Mouse (Mus musculus) MEL (cell line): ENCODE measurements at regions not wholly inside any gene's neighbourhood (a gene's known extent, or its start where the extent isn't known, plus 50 kb on each side); places are given as distances from the start of the nearest gene placed in this dataset.

Source experiments
- DNase-seq: peaks from one replicate; pipeline ENCODE4 v3.0.0; 2011; ENCODE audit warnings: low read depth, low spot score
- H3K27ac ChIP-seq: 2 replicates; pipeline ENCODE4 v1.5.1; 2012; ENCODE audit warnings: low read depth, mild to moderate bottlenecking, control low read depth, low read length, moderate library complexity; ENCODE audit not compliant: control insufficient read depth
- H3K27me3 ChIP-seq, 2 experiments: fragments of 150-350 bp in 1 of 2; sonication (generic) in 1 of 2; 2 replicates each; pipeline ENCODE4 v1.6.1; 2012; ENCODE audit warnings: low read length in 2 of 2, mild to moderate bottlenecking in 2 of 2, improper control_type of control experiment in 1 of 2, moderate library complexity in 1 of 2; ENCODE audit not compliant: insufficient read depth in 2 of 2, control insufficient read depth in 1 of 2
- H3K36me3 ChIP-seq, 2 experiments: 2 replicates each; pipeline ENCODE4 v1.6.1; 2012 to 2014; ENCODE audit warnings: low read length in 2 of 2, improper control_type of control experiment in 1 of 2, inconsistent platforms in 1 of 2, mild to moderate bottlenecking in 1 of 2; ENCODE audit not compliant: insufficient read depth in 2 of 2, control insufficient read depth in 1 of 2
- H3K4me1 ChIP-seq, 2 experiments: fragments of 150-350 bp in 1 of 2; sonication (generic) in 1 of 2; 2 replicates each; pipeline ENCODE4 v1.6.1; 2012; ENCODE audit warnings: low read length in 2 of 2, improper control_type of control experiment in 1 of 2, mild to moderate bottlenecking in 1 of 2; ENCODE audit not compliant: insufficient read depth in 2 of 2, control insufficient read depth in 1 of 2
- H3K4me3 ChIP-seq, 2 experiments: fragments of 150-350 bp in 1 of 2; sonication (generic) in 1 of 2; 2 replicates each; pipeline ENCODE4 v1.5.1; 2012; ENCODE audit warnings: low read depth in 2 of 2, low read length in 2 of 2, mild to moderate bottlenecking in 2 of 2, moderate library complexity in 2 of 2, control low read depth in 1 of 2, improper control_type of control experiment in 1 of 2; ENCODE audit not compliant: control insufficient read depth in 1 of 2, insufficient read depth in 1 of 2
- H3K79me2 ChIP-seq: 2 replicates; pipeline ENCODE4 v1.6.1; 2012; ENCODE audit warnings: mild to moderate bottlenecking, low read length, moderate library complexity; ENCODE audit not compliant: control insufficient read depth, poor library complexity, insufficient read depth
- H3K9ac ChIP-seq: 2 replicates; pipeline ENCODE4 v1.6.1; 2012; ENCODE audit warnings: low read depth, mild to moderate bottlenecking, control low read depth, low read length, moderate library complexity; ENCODE audit not compliant: control insufficient read depth, poor library complexity, severe bottlenecking
- H3K9me3 ChIP-seq: fragments of 150-350 bp; sonication (generic); replicated peaks from 2 replicates; pipeline ENCODE4 v1.6.1; 2012; ENCODE audit warnings: mild to moderate bottlenecking, low read length, improper control_type of control experiment, moderate library complexity; ENCODE audit not compliant: insufficient read depth
- CTCF ChIP-seq, 3 experiments: IDR thresholded peaks in 2 of 3; conservative IDR thresholded peaks in 1 of 3; 2 replicates each; pipeline ENCODE4 v1.5.1; 2011 to 2012; ENCODE audit warnings: low read length in 3 of 3, low read depth in 2 of 3, mild to moderate bottlenecking in 2 of 3, improper control_type of control experiment in 1 of 3, inconsistent platforms in 1 of 3, mixed read lengths in 1 of 3, moderate library complexity in 1 of 3; ENCODE audit not compliant: control insufficient read depth in 1 of 3, insufficient read depth in 1 of 3, poor library complexity in 1 of 3, severe bottlenecking in 1 of 3
- GABPA ChIP-seq: IDR thresholded peaks from 2 replicates; pipeline ENCODE4 v1.6.1; 2012; ENCODE audit warnings: low read depth, mild to moderate bottlenecking, inconsistent platforms, low read length, improper control_type of control experiment, moderate library complexity
- HCFC1 ChIP-seq: IDR thresholded peaks from 2 replicates; pipeline ENCODE4 v1.6.1; 2012; ENCODE audit warnings: low read depth, mild to moderate bottlenecking, inconsistent platforms, low read length, improper control_type of control experiment, moderate library complexity
- KAT2A ChIP-seq: conservative IDR thresholded peaks from 2 replicates; pipeline ENCODE4 v1.6.1; 2012; ENCODE audit warnings: low read depth, low read length, improper control_type of control experiment, inconsistent platforms
- MAFK ChIP-seq: IDR thresholded peaks from 2 replicates; pipeline ENCODE4 v1.6.1; 2011; ENCODE audit warnings: low read depth, mild to moderate bottlenecking, low read length, improper control_type of control experiment, borderline replicate concordance
- MAZ ChIP-seq: IDR thresholded peaks from 2 replicates; pipeline ENCODE4 v1.6.1; 2012; ENCODE audit warnings: low read depth, mild to moderate bottlenecking, inconsistent platforms, low read length, improper control_type of control experiment
- MYC ChIP-seq: IDR thresholded peaks from 2 replicates; pipeline ENCODE4 v1.6.1; 2011; ENCODE audit warnings: low read depth, mild to moderate bottlenecking, low read length, improper control_type of control experiment, moderate library complexity
- NELFE ChIP-seq: IDR thresholded peaks from 2 replicates; pipeline ENCODE4 v1.6.1; 2011; ENCODE audit warnings: low read depth, low read length, improper control_type of control experiment
- NRF1 ChIP-seq: IDR thresholded peaks from 2 replicates; pipeline ENCODE4 v1.6.1; 2014; ENCODE audit warnings: low read depth, mild to moderate bottlenecking, inconsistent platforms, low read length, improper control_type of control experiment, moderate library complexity; ENCODE audit not compliant: poor library complexity, insufficient read depth, severe bottlenecking
- POLR2A ChIP-seq, 2 experiments: IDR thresholded peaks; 2 replicates each; pipeline ENCODE4 v1.6.1; 2011 to 2012; ENCODE audit warnings: low read length in 2 of 2, mild to moderate bottlenecking in 2 of 2, control low read depth in 1 of 2, improper control_type of control experiment in 1 of 2, low read depth in 1 of 2, moderate library complexity in 1 of 2; ENCODE audit not compliant: control insufficient read depth in 1 of 2, insufficient read depth in 1 of 2, poor library complexity in 1 of 2
- RCOR1 ChIP-seq: IDR thresholded peaks from 2 replicates; pipeline ENCODE4 v1.6.1; 2012; ENCODE audit warnings: low read depth, mild to moderate bottlenecking, inconsistent platforms, low read length, improper control_type of control experiment
- TCF12 ChIP-seq: IDR thresholded peaks from 2 replicates; pipeline ENCODE4 v1.6.1; 2014; ENCODE audit warnings: low read depth, mild to moderate bottlenecking, inconsistent platforms, low read length, improper control_type of control experiment, moderate library complexity
- UBTF ChIP-seq: IDR thresholded peaks from 2 replicates; pipeline ENCODE4 v1.6.1; 2012; ENCODE audit warnings: low read depth, mild to moderate bottlenecking, inconsistent platforms, low read length, improper control_type of control experiment, moderate library complexity, borderline replicate concordance; ENCODE audit not compliant: insufficient read depth
- USF1 ChIP-seq: IDR thresholded peaks from 2 replicates; pipeline ENCODE4 v1.6.1; 2014; ENCODE audit warnings: low read depth, mild to moderate bottlenecking, inconsistent platforms, low read length, improper control_type of control experiment, moderate library complexity
- ZMIZ1 ChIP-seq: IDR thresholded peaks from 2 replicates; pipeline ENCODE4 v1.6.1; 2012; ENCODE audit warnings: low read depth, mild to moderate bottlenecking, inconsistent platforms, low read length, improper control_type of control experiment, moderate library complexity

DNA sequence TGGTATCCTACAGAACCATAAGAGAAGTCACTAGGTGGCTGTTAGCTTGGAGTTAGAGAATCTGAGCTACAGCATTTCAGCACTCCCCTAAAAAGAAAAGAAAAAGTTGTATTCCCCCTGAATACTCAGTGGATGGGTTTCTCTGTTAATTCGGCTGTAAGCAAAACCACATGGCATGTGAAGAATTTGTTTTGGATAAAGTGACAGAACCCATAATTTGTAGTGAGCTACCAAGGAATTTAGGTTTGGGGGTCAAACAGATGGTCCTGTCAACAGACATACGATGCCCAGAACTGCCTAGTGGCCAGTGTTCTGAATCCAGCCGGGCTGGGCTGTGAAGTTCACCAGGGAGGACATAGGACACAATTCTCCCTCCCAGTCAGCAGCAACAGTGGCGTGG lies 358.0 kb upstream of the Kazn start:
- no peak overlapping the region for H3K27ac ChIP-seq
- H3K9ac ChIP-seq = no peak overlapping the region
- no peak for DNase-seq
- H3K4me1 ChIP-seq = no peaks in the 10 kb centered on the region
- TF ChIP-seq RCOR1 (no peak), MYC (no peak), HCFC1 (no peak), MAFK (no peak), NRF1 (no peak), USF1 (no peak), MAZ (no peak), TCF12 (no peak), POLR2A (IDR thresholded peaks at IDR 0.05; ENCODE audit: control insufficient read depth in 1 of 2, insufficient read depth in 1 of 2, low read depth in 1 of 2, low read length in 2 of 2, poor library complexity in 1 of 2) (no peak), ZMIZ1 (no peak), KAT2A (no peak), CTCF (IDR thresholded peaks at IDR 0.05 in 2 of 3, conservative IDR thresholded peaks at IDR 0.05 in 1 of 3; ENCODE audit: control insufficient read depth in 1 of 3, insufficient read depth in 1 of 3, low read depth in 2 of 3, low read length in 3 of 3, poor library complexity in 1 of 3, severe bottlenecking in 1 of 3) (no peak), GABPA (no peak)
- H3K27me3 ChIP-seq = no peaks in the 10 kb centered on the region
- no peaks in the 10 kb centered on the region for H3K36me3 ChIP-seq
- H3K4me3 ChIP-seq = no peak overlapping the region
- no peaks in the 10 kb centered on the region for H3K79me2 ChIP-seq
- no peaks in the 10 kb centered on the region for H3K9me3 ChIP-seq

DNA sequence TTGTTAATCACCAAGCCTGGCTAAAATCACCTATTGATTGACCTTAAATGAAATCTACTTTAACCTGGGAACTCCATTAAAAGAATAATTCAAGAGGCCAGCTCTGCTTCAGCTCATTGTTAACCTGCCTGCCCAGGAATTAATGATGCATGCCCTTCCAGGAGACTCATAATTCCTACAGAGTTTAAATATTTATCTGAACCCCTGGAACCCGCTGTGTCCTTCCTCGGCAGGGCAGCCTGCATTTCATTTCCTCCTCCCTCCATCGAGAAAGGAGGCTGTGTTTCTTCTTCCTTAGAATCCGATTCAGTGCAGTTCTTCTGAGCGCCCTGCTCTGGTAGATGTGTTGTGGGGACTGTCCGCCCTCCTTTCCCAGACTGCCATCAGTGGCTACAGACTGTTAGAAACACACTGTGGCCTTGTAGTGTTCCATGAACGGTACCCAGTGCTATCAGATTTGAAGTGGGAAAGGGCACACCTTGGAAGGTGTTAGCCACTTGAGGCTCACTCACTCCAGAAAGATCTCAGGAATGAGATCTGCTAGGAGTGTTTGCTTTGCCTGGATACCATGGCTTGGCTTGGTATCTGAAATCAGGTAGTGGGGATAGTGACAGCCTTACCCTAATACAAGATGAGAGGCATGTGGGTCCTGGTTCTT lies 350.0 kb upstream of the Kazn start:
- H3K9me3 ChIP-seq = no peaks in the 10 kb centered on the region
- no peak for TF ChIP-seq UBTF
- TF ChIP-seq NELFE = no peak
- no peak for TF ChIP-seq GABPA
- no peak for TF ChIP-seq ZMIZ1
- TF ChIP-seq RCOR1 = no peak
- no peak for TF ChIP-seq MAFK
- DNase-seq = no peak
- no peak overlapping the region for H3K9ac ChIP-seq
- no peaks in the 10 kb centered on the region for H3K27me3 ChIP-seq
- H3K79me2 ChIP-seq = no peaks in the 10 kb centered on the region
- no peak overlapping the region for H3K4me3 ChIP-seq
- no peaks in the 10 kb centered on the region for H3K36me3 ChIP-seq
- no peak overlapping the region for H3K27ac ChIP-seq
- H3K4me1 ChIP-seq = no peaks in the 10 kb centered on the region
